Mouse (Mus musculus) T-helper 2 cell (primary cell): ENCODE data around the gene Atf7ip.

Experiments used
- in situ Hi-C: fragments of 300-600 bp; cut with MboI, MseI; formaldehyde crosslinking; loops from one replicate; pipeline ENCODE4 v1.15.1; 2025; ENCODE audit warnings: high pct_unique_total_duplicates

Gene Atf7ip

DNA sequence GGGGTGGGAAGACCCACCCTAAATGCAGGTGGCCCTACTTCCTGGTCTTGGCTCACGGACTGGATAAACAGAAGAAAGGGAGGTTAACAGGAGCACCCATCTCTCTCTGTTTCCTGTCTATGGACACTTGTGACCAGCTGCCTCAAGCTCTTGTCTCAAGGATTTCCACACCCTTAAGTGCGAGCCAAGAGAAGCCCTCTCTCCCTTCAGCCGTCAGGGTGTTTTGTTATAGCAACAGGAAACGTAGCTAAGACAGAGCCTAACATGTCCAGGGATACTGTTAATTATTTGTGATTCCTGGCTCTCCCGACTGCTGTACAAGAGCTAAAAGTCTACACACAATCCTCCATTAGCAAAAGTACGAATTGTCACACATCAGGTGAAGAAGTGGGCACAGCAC, 127.8 kb downstream of the Atf7ip start:
- in situ Hi-C loops = loop anchor here (25.0 kb wide), 2 partner anchors 354 to 1046 kb away; no protein-coding TSS in a partner anchor

DNA sequence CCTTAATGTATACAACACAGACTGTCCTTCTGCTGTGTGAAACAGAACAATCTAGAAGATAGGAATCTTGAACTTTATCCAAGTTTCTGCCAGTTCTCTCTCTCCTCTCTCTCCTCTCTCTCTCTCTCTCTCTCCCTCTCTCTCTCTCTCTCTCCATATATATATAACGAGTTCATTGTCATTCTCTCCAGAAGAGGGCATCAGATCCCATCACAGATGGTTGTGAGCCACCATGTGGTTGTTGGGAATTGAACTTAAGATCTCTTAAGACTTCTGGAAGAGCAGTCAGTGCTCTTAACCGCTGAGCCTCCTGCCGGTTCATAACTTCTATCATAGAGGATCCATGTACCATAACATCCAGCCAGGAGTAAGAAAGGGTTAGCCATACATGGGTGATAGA, 129.0 kb downstream of the Atf7ip start:
- in situ Hi-C loops = loop anchor here (25.0 kb wide), 2 partner anchors 352 to 1048 kb away; no protein-coding TSS in a partner anchor

DNA sequence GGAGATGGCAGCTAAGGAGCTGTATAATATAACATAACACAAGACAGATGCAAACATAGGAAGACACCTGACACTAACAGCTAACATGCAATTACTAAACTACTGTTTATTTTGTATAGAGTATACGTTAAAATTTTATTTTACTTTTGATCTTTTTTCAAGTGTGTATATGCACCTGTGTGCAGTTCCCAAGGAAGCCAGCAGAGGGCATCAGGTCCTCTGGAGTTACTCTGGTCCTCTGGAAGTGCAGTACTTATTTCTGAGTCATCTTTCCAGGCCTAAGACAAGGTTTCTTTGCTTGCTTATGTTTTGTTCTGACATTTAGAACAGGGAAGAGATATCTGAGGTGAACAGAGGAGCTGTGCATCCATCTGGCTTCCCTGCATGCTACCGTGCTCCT, 138.2 kb downstream of the Atf7ip start:
- in situ Hi-C loops = loop anchor here (25.0 kb wide), 2 partner anchors 343 to 1057 kb away; no protein-coding TSS in a partner anchor

- in situ Hi-C loops = loop anchor here (25.0 kb wide), 2 partner anchors 342 to 1058 kb away; no protein-coding TSS in a partner anchor
These were observed 139.8 kb downstream of the Atf7ip start for GRCm38 (mm10) chr6:136645754-136646153.

GRCm38 (mm10) chr6:136646207-136646606, 140.2 kb downstream of the Atf7ip start:
- in situ Hi-C loops = loop anchor here (25.0 kb wide), 2 partner anchors 341 to 1059 kb away; no protein-coding TSS in a partner anchor

GRCm38 (mm10) chr6:136647455-136647861, 141.5 kb downstream of the Atf7ip start:
- in situ Hi-C loops = loop anchor here (25.0 kb wide), 2 partner anchors 340 to 1060 kb away; no protein-coding TSS in a partner anchor

DNA sequence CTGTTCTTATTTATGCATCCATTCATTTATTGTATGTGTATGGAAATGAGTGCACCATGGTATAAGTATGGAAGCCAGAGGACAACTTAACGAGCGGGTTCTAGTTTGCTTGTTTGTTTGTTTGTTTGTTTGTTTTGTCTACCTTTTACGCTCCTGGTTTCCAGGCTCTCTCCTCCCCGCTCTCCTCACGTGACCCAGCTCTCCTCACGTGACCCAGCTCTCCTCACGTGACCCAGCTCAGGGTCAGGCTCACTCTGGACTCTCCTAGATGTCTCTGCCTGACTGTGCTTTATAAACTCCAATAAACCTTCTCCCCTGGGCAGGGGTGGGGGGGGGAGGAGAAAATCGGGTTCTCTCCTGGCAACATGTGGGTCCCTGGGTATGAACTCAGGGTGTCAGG, 144.7 kb downstream of the Atf7ip start:
- in situ Hi-C loops = no loop called here

GRCm38 (mm10) chr6:136653331-136653730, 147.4 kb downstream of the Atf7ip start:
- in situ Hi-C loops = no loop called here

DNA sequence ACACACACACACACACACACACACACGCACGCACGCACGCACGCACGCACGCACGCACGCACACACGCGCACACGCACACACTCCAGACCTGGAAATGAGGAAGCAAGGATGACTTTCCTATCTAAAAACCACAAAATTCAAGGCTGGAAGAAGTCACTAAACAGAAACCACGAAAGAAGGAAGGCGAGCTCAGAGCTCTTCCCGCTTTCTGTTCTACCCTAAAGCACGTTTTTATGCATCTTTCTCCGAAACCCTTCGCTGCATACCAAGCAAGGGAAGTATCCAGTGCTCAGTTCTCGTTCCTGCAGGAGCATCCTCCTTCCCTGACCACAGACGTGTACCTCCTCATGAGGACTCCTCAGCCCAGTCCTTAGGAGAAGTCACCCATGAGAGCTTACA, 148.5 kb downstream of the Atf7ip start:
- in situ Hi-C loops = no loop called here

DNA sequence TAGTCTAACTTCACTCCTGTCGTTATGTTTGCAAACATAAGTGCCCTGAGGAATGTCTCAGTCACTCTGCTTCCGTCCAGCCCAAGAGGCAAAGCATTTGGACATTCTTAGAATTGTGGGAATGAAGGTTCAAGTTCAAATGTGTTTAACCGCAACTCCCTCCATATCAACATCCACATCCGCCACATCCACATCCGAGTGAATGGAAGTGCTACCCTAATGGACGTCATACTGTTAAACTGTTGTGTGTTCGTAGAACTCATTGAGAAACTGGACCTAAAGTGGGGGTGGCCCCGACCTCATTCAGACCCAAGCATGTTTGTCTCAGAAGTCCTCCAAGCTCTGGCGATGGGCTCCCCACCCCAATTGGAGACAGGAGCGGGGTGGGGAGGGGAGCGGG, 149.8 kb downstream of the Atf7ip start:
- in situ Hi-C loops = no loop called here

GRCm38 (mm10) chr6:136658303-136658702, 152.3 kb downstream of the Atf7ip start:
- in situ Hi-C loops = no loop called here

- in situ Hi-C loops = no loop called here
These were observed 153.3 kb downstream of the Atf7ip start for GRCm38 (mm10) chr6:136659226-136659625.
